Mouse (Mus musculus): ENCODE results near the gene Cpped1. TPM values are rescaled to one million over a fixed set of nuclear protein-coding genes. Genes with fewer than 3 reads are reported as not detected.

Cpped1 gene
- polyA plus RNA-seq, 1 experiment = 34.9 TPM

- no peaks in the 10 kb centered on the region for H3K79me2 ChIP-seq (ENCODE audit: control insufficient read depth, insufficient read depth)
- H3K27me3 ChIP-seq (ENCODE audit: control insufficient read depth, insufficient read depth, insufficient read length) = no peaks in the 10 kb centered on the region
- no peak overlapping the region for H3ac ChIP-seq (ENCODE audit: control insufficient read depth, insufficient read length, low read depth)
- no peak overlapping the region for H3K4me3 ChIP-seq (ENCODE audit: insufficient read depth, poor library complexity, severe bottlenecking)
- no peak for TF ChIP-seq FOSL1 (IDR thresholded peaks at IDR 0.05; ENCODE audit: insufficient read depth, low read length, poor library complexity, severe bottlenecking)
- TF ChIP-seq MYOD1 (IDR thresholded peaks at IDR 0.05; ENCODE audit: control insufficient read depth, insufficient read length, low read depth) = peak; percentile 99
- H3K36me3 ChIP-seq (ENCODE audit: control insufficient read depth, insufficient read depth) = no peaks in the 10 kb centered on the region
- H3K79me3 ChIP-seq (ENCODE audit: low read depth) = no peaks in the 10 kb centered on the region
These were observed 127.2 kb downstream of the Cpped1 start for GRCm38 (mm10) chr16:11782082-11782481.

DNA sequence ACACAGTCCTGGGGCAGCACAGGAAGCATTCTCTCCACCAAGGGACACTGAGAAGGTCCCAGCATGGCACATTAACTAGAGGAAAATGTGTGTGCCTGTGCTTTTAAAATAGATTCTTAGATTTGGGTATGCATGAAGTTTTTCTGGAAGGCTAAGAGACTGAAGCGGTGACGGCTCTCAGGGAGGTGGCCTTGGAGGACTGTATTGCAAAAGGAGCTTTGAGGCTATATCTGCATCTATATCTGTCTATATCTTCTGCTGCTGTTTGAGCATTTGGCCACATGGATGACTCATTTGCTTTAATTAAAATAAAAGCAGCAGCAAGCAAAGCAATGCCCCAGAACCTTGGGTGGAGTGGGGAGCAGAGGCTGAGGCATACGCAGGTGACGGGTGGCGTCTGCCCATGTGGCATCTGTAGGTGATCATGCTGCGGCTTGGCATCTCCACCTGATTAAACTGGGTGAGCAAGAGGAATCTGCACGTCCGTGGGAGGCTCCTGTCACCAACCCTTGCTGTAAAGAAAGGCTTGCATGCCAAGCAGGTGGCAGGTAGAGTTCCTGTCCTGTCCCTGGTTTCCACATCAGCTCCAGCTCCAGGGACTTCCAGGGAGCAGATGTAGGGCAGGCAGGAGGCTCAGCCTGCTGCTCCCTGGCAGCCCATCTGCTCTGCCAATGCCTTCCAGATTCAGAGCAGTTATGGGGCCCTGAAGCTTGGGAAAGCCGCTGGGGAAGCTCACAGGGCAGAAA is 130.4 kb downstream of the Cpped1 start:
- Histone ChIP-seq H3ac (ENCODE audit: control insufficient read depth, insufficient read length, low read depth) (no peak overlapping the region), H3K4me3 (ENCODE audit: insufficient read depth, poor library complexity, severe bottlenecking) (no peak overlapping the region), H3K36me3 (ENCODE audit: control insufficient read depth, insufficient read depth) (no peaks in the 10 kb centered on the region), H3K79me3 (ENCODE audit: low read depth) (no peaks in the 10 kb centered on the region), H3K79me2 (ENCODE audit: control insufficient read depth, insufficient read depth) (no peaks in the 10 kb centered on the region), H3K27me3 (ENCODE audit: control insufficient read depth, insufficient read depth, insufficient read length) (no peaks in the 10 kb centered on the region)
- no peak for TF ChIP-seq CEBPB (IDR thresholded peaks at IDR 0.05; ENCODE audit: low read depth)
- no peak for TF ChIP-seq MAX (IDR thresholded peaks at IDR 0.05)
- TF ChIP-seq CTCF (IDR thresholded peaks at IDR 0.05; ENCODE audit: control insufficient read depth, insufficient read depth, insufficient read length) = no peak
- TF ChIP-seq USF1 (IDR thresholded peaks at IDR 0.05; ENCODE audit: low read depth) = no peak
- no peak for TF ChIP-seq MYOD1 (IDR thresholded peaks at IDR 0.05; ENCODE audit: control insufficient read depth, insufficient read length, low read depth)
- no peak for TF ChIP-seq FOSL1 (IDR thresholded peaks at IDR 0.05; ENCODE audit: insufficient read depth, low read length, poor library complexity, severe bottlenecking)
- TF ChIP-seq MYOG (IDR thresholded peaks at IDR 0.05; ENCODE audit: control insufficient read depth, extremely low read depth, insufficient read length) = no peak

- H3K27me3 ChIP-seq (ENCODE audit: control insufficient read depth, insufficient read depth, insufficient read length) = no peaks in the 10 kb centered on the region
- TF ChIP-seq USF1 (IDR thresholded peaks at IDR 0.05; ENCODE audit: low read depth) (no peak), MYOD1 (IDR thresholded peaks at IDR 0.05; ENCODE audit: control insufficient read depth, insufficient read length, low read depth) (no peak), CTCF (IDR thresholded peaks at IDR 0.05; ENCODE audit: control insufficient read depth, insufficient read depth, insufficient read length) (no peak), FOSL1 (IDR thresholded peaks at IDR 0.05; ENCODE audit: insufficient read depth, low read length, poor library complexity, severe bottlenecking) (no peak), CEBPB (IDR thresholded peaks at IDR 0.05; ENCODE audit: low read depth) (no peak), MYOG (IDR thresholded peaks at IDR 0.05; ENCODE audit: control insufficient read depth, extremely low read depth, insufficient read length) (no peak), MAX (IDR thresholded peaks at IDR 0.05) (no peak)
- H3K79me2 ChIP-seq (ENCODE audit: control insufficient read depth, insufficient read depth) = no peaks in the 10 kb centered on the region
- H3ac ChIP-seq (ENCODE audit: control insufficient read depth, insufficient read length, low read depth) = no peak overlapping the region
- no peak overlapping the region for H3K4me3 ChIP-seq (ENCODE audit: insufficient read depth, poor library complexity, severe bottlenecking)
- no peaks in the 10 kb centered on the region for H3K79me3 ChIP-seq (ENCODE audit: low read depth)
- no peaks in the 10 kb centered on the region for H3K36me3 ChIP-seq (ENCODE audit: control insufficient read depth, insufficient read depth)
These were observed 131.1 kb downstream of the Cpped1 start for GRCm38 (mm10) chr16:11778191-11778590.

DNA sequence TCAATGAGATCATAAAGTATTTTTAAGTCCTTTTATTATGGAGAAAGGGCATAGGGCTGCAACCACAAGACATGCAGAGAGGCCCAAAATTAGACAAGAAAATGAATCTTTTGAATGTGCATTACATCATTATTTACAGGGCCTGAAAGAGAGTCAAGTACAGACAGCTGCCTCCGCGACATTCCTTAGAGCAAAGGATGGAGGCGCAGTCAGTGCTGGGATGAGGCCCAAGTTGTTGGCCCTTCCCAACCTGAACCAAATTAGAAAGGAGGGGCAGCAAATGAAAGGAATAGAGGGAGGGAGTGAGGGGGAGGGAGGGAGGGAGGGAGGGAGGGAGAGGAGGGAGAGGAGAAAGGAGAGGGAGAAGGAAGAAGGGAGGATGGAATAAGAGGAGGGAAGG is 132.7 kb downstream of the Cpped1 start:
- no peak overlapping the region for H3K4me3 ChIP-seq (ENCODE audit: insufficient read depth, poor library complexity, severe bottlenecking)
- TF ChIP-seq CEBPB (IDR thresholded peaks at IDR 0.05; ENCODE audit: low read depth) = no peak
- H3K79me3 ChIP-seq (ENCODE audit: low read depth) = no peaks in the 10 kb centered on the region
- no peak overlapping the region for H3ac ChIP-seq (ENCODE audit: control insufficient read depth, insufficient read length, low read depth)
- H3K27me3 ChIP-seq (ENCODE audit: control insufficient read depth, insufficient read depth, insufficient read length) = no peaks in the 10 kb centered on the region
- no peaks in the 10 kb centered on the region for H3K36me3 ChIP-seq (ENCODE audit: control insufficient read depth, insufficient read depth)
- H3K79me2 ChIP-seq (ENCODE audit: control insufficient read depth, insufficient read depth) = no peaks in the 10 kb centered on the region

GRCm38 (mm10) chr16:11774321-11774720 is 134.9 kb downstream of the Cpped1 start:
- H3K36me3 ChIP-seq (ENCODE audit: control insufficient read depth, insufficient read depth) = no peaks in the 10 kb centered on the region
- TF ChIP-seq MAX (IDR thresholded peaks at IDR 0.05) = no peak
- TF ChIP-seq MYOD1 (IDR thresholded peaks at IDR 0.05; ENCODE audit: control insufficient read depth, insufficient read length, low read depth) = no peak
- TF ChIP-seq CTCF (IDR thresholded peaks at IDR 0.05; ENCODE audit: control insufficient read depth, insufficient read depth, insufficient read length) = no peak
- no peaks in the 10 kb centered on the region for H3K79me3 ChIP-seq (ENCODE audit: low read depth)
- H3K27me3 ChIP-seq (ENCODE audit: control insufficient read depth, insufficient read depth, insufficient read length) = no peaks in the 10 kb centered on the region
- no peak overlapping the region for H3K4me3 ChIP-seq (ENCODE audit: insufficient read depth, poor library complexity, severe bottlenecking)
- H3ac ChIP-seq (ENCODE audit: control insufficient read depth, insufficient read length, low read depth) = no peak overlapping the region
- no peaks in the 10 kb centered on the region for H3K79me2 ChIP-seq (ENCODE audit: control insufficient read depth, insufficient read depth)

- Histone ChIP-seq H3K4me3 (ENCODE audit: insufficient read depth, poor library complexity, severe bottlenecking) (no peak overlapping the region), H3ac (ENCODE audit: control insufficient read depth, insufficient read length, low read depth) (no peak overlapping the region), H3K79me3 (ENCODE audit: low read depth) (no peaks in the 10 kb centered on the region), H3K79me2 (ENCODE audit: control insufficient read depth, insufficient read depth) (no peaks in the 10 kb centered on the region), H3K36me3 (ENCODE audit: control insufficient read depth, insufficient read depth) (no peaks in the 10 kb centered on the region), H3K27me3 (ENCODE audit: control insufficient read depth, insufficient read depth, insufficient read length) (no peaks in the 10 kb centered on the region)
- TF ChIP-seq CTCF (IDR thresholded peaks at IDR 0.05; ENCODE audit: control insufficient read depth, insufficient read depth, insufficient read length) (no peak), FOSL1 (IDR thresholded peaks at IDR 0.05; ENCODE audit: insufficient read depth, low read length, poor library complexity, severe bottlenecking) (no peak), MAX (IDR thresholded peaks at IDR 0.05) (no peak), USF1 (IDR thresholded peaks at IDR 0.05; ENCODE audit: low read depth) (no peak), MYOD1 (IDR thresholded peaks at IDR 0.05; ENCODE audit: control insufficient read depth, insufficient read length, low read depth) (no peak), MYOG (IDR thresholded peaks at IDR 0.05; ENCODE audit: control insufficient read depth, extremely low read depth, insufficient read length) (no peak), CEBPB (IDR thresholded peaks at IDR 0.05; ENCODE audit: low read depth) (no peak)
These were observed 136.9 kb downstream of the Cpped1 start for GRCm38 (mm10) chr16:11772318-11772717.
